Mouse (Mus musculus) neural tube, embryonic 12.5 days (tissue): ENCODE data around the gene Romo1. TPM values are rescaled to one million over a fixed set of nuclear protein-coding genes. Genes with fewer than 3 reads are reported as not detected.
"Not testable (repeated sequence)": the region's sequence is repeated elsewhere in the genome, so short reads cannot be mapped to it uniquely, and the experiment has no call there.

ENCODE experiments used
- ATAC-seq: fragments of 200-750 bp; cut with Nextera tagmentation; 2 replicates; pipeline ENCODE4 v1.8.0; 2017; ENCODE audit warnings: low read depth, mild to moderate bottlenecking, moderate TSS enrichment, moderate library complexity; ENCODE audit not compliant: low FRiP score
- H3K27ac ChIP-seq: fragments of 300-500 bp; sonication (generic); 2 replicates; pipeline ENCODE4 v1.5.1; 2016
- H3K27me3 ChIP-seq: fragments of 300-500 bp; sonication (generic); replicated peaks from 2 replicates; pipeline ENCODE4 v1.6.1; 2016; ENCODE audit warnings: mild to moderate bottlenecking
- H3K36me3 ChIP-seq: fragments of 300-500 bp; sonication (generic); 2 replicates; pipeline ENCODE4 v1.6.1; 2016; ENCODE audit warnings: mild to moderate bottlenecking
- H3K4me1 ChIP-seq: fragments of 300-500 bp; sonication (generic); 2 replicates; pipeline ENCODE4 v1.6.1; 2016
- H3K4me2 ChIP-seq: fragments of 300-500 bp; sonication (generic); replicated peaks from 2 replicates; pipeline ENCODE4 v1.6.1; 2016; ENCODE audit warnings: mild to moderate bottlenecking
- H3K4me3 ChIP-seq: fragments of 300-500 bp; sonication (generic); 2 replicates; pipeline ENCODE4 v1.5.1; 2016
- H3K9ac ChIP-seq: fragments of 300-500 bp; sonication (generic); 2 replicates; pipeline ENCODE4 v1.6.1; 2016; ENCODE audit warnings: mild to moderate bottlenecking
- H3K9me3 ChIP-seq: fragments of 300-500 bp; sonication (generic); 2 replicates; pipeline ENCODE4 v1.6.1; 2016; ENCODE audit warnings: mild to moderate bottlenecking
- WGBS: fragments of 180-500 bp; shearing (Covaris S2); methylation state at CpG from one replicate; pipeline ENCODE4 v1.1.7; 2016; 5-methylcytosine and 5-hydroxymethylcytosine counted together
- polyA plus RNA-seq: library from polyadenylated mRNA; unstranded; fragments of >200 nt; fragmentation: Nextera tagmentation; extraction: Ambion mirVana; gene quantifications from 2 replicates; pipeline ENCODE4 v1.2.1, GENCODE M21; 2016

Romo1 gene
- polyA plus RNA-seq, 1 experiment from 2014 or later, result 445 TPM

DNA sequence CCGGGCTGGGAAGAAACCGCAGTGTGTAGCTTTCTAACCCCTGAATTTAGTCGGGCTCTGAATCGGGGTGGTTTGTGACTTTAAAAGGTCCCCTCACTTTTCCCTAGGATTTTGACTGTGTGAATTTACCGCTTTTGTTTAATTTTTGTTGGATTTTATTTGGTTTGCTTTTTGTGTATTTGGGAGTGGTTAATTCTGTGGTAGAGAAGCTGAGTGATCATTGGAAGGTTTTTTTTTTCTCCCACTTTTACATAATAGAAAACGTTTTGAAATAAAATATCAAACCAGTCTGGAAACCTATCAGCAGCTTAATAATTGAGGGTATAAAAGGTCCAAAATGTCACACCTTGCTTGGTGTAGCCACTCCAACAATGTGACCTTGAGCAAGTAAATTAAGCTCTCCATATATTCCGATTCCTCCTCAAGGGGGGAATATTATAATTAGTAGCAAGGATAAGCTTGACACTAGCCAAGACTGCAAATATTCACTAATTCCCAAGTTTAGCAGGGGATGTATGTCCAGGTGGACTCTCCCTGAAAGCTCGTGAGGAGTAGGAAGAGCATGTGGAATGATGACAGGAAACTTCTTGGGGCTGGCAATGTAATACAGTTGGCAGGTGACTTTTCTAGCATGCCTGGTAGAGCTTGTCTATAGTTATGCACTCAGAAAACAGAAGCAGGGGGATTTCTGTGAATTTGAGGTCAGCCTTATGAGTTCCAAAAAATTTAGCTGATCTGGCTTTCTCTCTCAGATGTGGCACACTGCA is 37.2 kb downstream of the Romo1 start:
- ATAC-seq, result no peak
- 21% methylated on average over 8 of the region's 8 CpGs for WGBS
- Histone ChIP-seq H3K27ac (peak overlapping the region; percentile 94), H3K4me1 (peaks cover 21% of the 10 kb centered on the region), H3K4me3 (peak overlapping the region; percentile 99), H3K9ac (peak overlapping the region; percentile 74), H3K36me3 (peaks cover 17% of the 10 kb centered on the region), H3K27me3 (no peaks in the 10 kb centered on the region), H3K9me3 (no peaks in the 10 kb centered on the region), H3K4me2 (peak overlapping the region; percentile 61)

DNA sequence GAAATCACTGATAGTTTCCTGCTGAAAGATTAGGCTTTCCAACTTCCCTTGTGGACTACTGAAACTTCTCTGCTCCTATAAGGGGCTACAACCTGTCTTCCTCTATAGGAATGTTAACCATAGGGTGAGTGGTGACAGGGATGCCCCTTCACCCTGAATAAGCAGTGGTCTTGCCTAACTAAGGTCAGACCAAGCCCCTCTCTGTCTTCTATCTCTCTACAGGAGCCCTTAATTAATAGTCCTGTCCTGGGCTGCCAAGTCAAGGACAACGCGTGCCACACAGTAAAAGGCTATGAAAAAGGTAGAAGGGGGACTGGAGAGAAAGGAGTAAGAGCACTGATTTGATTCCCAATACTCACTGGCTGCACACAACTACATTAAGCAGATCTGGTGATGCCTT is 37.8 kb downstream of the Romo1 start:
- peaks cover 21% of the 10 kb centered on the region for H3K4me1 ChIP-seq
- no peak overlapping the region for H3K4me3 ChIP-seq
- no peak for ATAC-seq
- WGBS, result 79% methylated on average over 2 of the region's 2 CpGs
- no peak overlapping the region for H3K27ac ChIP-seq
- H3K27me3 ChIP-seq, result no peaks in the 10 kb centered on the region
- H3K9me3 ChIP-seq, result no peaks in the 10 kb centered on the region
- H3K9ac ChIP-seq, result no peak overlapping the region
- peak overlapping the region; percentile 61; the same call in 1 of the 2 replicates for H3K4me2 ChIP-seq
- peaks cover 15% of the 10 kb centered on the region for H3K36me3 ChIP-seq

DNA sequence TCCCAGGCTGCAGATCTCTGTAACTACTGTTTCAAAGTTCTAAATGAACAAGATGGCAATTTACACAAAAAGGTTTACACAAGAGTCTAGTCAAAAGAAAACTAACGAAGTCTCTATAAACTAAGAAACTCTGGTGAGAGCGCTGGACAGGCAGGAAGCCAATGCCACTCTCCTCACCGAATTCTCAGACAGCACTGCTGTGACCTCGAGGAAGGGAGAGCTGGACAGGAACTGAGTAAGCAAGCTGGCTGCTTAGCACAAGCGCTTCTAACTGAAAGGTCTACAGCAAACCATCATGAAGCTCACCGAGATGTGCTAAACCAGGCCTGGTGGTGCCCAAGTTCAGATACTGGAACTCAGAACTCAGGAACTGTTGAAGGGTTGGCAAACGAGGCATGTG is 45.4 kb downstream of the Romo1 start:
- not testable (repeated sequence) for H3K4me2 ChIP-seq, ATAC-seq

DNA sequence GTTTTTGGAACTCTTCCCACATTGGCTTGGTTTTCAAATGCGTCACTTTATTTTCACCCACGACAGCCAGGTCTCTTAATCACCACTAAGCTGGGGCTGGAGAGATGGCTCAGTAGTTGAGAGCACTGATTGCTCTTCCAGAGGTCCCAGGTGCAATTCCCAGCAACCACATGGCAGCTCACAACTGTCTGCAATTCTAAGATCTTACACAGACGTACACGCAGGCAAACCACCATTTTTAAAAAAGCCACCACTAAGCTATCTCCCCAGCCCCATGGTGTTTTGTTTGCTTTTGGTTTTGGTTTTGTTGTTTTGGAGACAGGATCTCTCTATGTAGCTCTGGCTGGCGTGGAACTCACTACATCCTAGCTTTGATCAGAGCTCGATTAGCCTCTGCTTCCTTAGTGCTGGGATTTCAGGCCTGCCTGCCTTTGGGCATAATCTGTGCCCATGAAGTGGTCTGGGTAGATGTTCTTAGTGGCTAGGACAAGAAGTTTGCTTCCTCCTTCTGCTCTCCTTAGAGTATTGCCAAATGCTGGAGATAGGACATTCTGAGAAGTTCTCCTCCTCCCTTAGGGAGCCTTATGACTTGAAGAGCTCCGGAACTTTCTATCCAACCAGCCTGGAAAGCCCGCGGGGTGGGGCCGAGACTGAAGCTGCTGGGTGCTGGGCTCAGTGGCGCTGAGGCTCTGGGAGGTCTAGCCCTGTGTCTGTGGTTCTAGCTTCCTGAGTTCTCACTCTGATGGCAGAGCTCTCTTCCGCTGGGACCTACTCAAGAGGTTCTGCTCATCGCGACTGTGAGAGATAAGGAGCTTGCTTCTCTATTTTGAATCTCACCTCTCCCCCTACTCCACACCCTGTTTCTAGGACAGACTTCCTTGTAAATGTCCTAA is 46.4 kb downstream of the Romo1 start:
- Histone ChIP-seq H3K36me3 (no peaks in the 10 kb centered on the region), H3K27me3 (no peaks in the 10 kb centered on the region), H3K27ac (no peak overlapping the region), H3K4me1 (no peaks in the 10 kb centered on the region), H3K4me2 (no peak overlapping the region), H3K9ac (no peak overlapping the region), H3K9me3 (no peaks in the 10 kb centered on the region), H3K4me3 (no peak overlapping the region)
- WGBS, result 88% methylated on average over 14 of the region's 14 CpGs
- ATAC-seq, result no peak

More for the DNA sequence above, 45.4 kb downstream of the Romo1 start:
- H3K4me1 ChIP-seq, H3K27me3 ChIP-seq, H3K9ac ChIP-seq, H3K4me3 ChIP-seq, H3K36me3 ChIP-seq, H3K9me3 ChIP-seq, H3K27ac ChIP-seq: not testable (repeated sequence)
- 87% methylated on average over 7 of the region's 7 CpGs for WGBS

DNA sequence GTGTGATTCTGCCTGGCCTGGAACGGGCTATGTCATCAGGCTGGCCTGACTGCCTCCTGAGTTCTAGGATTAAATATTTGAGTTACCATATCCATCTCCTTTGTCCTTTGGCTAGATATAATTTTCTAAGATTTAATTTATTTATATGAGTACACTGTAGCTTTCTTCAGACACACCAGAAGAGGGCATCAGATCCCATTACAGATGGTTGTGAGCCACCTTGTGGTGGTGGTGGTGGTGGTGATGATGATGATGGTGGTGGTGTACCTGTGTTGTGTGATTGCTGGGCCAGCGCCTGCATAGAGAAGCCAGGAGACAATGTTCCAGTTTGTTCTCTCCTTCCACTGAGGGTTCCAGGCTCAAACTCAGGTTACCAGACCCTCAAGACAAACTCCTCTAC is 47.7 kb downstream of the Romo1 start:
- H3K4me2 ChIP-seq, result no peak overlapping the region
- no peak for ATAC-seq
- no peak overlapping the region for H3K27ac ChIP-seq
- H3K9ac ChIP-seq, result no peak overlapping the region
- WGBS, result 95% methylated on average over 2 of the region's 2 CpGs
- H3K4me3 ChIP-seq, result no peak overlapping the region
- H3K27me3 ChIP-seq, result no peaks in the 10 kb centered on the region
- no peaks in the 10 kb centered on the region for H3K36me3 ChIP-seq
- no peaks in the 10 kb centered on the region for H3K9me3 ChIP-seq
- H3K4me1 ChIP-seq, result 0 out of 2 replicates have a peak, but pooled peaks cover 5% of the 10 kb centered on the region

DNA sequence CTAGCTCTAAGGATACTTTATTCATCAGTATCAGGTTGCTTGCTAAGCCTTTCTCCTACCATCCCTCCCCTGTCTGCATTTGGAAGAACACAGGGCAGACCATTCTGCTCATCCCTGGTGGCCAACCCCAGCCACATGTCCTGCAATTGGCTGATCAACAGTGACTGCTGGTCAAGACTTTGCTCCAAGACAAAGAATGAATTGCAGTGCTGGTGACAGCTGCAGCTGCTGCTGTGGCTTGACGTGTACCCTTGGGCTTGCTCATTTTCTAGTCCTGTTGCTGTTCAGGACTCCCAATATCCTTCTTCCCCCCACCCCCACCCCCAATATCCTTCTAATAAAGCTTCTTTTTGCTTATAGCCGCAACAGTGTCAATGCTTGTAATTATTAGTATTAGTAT is 48.2 kb downstream of the Romo1 start:
- no peaks in the 10 kb centered on the region for H3K27me3 ChIP-seq
- no peak overlapping the region for H3K27ac ChIP-seq
- H3K4me1 ChIP-seq, result 0 out of 2 replicates have a peak, but pooled peaks cover 5% of the 10 kb centered on the region
- 69% methylated on average over 2 of the region's 2 CpGs for WGBS
- H3K4me2 ChIP-seq, result no peak overlapping the region
- no peak overlapping the region for H3K4me3 ChIP-seq
- H3K36me3 ChIP-seq, result no peaks in the 10 kb centered on the region
- H3K9me3 ChIP-seq, result no peaks in the 10 kb centered on the region
- no peak overlapping the region for H3K9ac ChIP-seq
- ATAC-seq, result no peak

DNA sequence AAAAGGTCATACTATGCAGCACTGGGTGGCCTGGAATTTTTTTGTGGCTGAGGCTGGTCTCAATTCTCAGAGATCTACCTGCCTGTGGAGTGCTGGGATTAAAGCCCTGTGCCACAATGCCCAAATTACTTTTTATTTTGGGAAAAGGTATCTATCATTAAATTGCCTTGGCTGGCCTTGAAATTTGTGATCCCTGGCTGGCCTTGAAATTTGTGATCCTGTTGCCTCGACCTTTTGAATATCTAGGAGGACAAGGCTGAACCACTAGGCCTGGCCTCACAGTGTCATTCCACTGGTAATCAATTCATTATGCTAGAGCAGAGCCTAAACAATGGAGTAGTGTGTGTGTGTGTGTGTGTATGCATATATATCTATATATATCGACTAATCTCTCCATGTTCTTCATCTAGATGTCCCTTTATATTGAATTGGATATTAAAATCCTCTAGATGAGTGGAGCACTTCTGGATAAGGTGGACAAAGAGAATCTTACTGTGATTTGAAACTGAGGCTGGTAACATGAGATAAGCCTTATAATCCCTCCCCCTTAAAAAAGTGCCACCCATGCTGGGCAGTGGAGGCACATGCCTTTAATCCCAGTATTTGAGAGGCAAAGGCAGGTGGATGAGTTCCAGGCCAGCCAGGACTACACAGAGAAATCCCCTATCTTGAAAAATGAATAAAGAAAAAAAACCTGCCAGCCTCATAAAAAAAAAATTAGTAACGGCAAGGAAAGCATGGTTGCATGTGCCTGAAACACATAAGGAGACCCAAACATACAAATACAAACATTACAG is 49.4 kb downstream of the Romo1 start:
- ATAC-seq, result no peak
- H3K36me3 ChIP-seq, result no peaks in the 10 kb centered on the region
- H3K4me2 ChIP-seq, result no peak overlapping the region
- WGBS, result 81% methylated on average over 3 of the region's 3 CpGs
- no peaks in the 10 kb centered on the region for H3K27me3 ChIP-seq
- no peak overlapping the region for H3K4me3 ChIP-seq
- H3K4me1 ChIP-seq, result peaks cover 15% of the 10 kb centered on the region
- H3K27ac ChIP-seq, result no peak overlapping the region
- no peak overlapping the region for H3K9ac ChIP-seq
- no peaks in the 10 kb centered on the region for H3K9me3 ChIP-seq

DNA sequence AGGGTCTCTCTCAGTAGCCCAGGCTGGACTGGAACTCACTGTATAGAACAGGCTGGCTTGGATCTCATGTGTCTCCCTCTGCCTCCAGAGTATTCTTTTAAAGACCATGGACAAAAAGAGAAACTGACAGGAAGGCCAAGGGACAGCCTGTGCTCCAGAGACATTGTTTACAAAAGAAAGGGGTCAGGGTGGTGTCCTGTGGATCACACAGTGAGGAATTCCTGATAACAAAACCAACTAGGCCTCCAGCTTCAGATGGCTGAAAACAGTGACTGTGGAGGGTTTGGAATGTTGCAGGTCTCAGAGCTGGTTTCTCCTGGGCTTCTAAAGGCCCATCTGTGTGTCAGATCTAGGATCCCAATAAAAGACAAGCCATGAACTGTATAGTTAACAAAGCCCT is 50.7 kb downstream of the Romo1 start:
- H3K9ac ChIP-seq, result no peak overlapping the region
- no peak overlapping the region for H3K27ac ChIP-seq
- H3K36me3 ChIP-seq, result no peaks in the 10 kb centered on the region
- H3K4me1 ChIP-seq, result peaks cover 25% of the 10 kb centered on the region
- no peaks in the 10 kb centered on the region for H3K27me3 ChIP-seq
- H3K4me3 ChIP-seq, result no peak overlapping the region
- no peaks in the 10 kb centered on the region for H3K9me3 ChIP-seq
- no peak for ATAC-seq
- no peak overlapping the region for H3K4me2 ChIP-seq

Other genes with a start within 250 kb of the Romo1 start
- gene Uqcc1, start 213.7 kb upstream of the Romo1 start, polyA plus RNA-seq, result 74.5 and 74.6 TPM in 2 replicates
- gene Gm15557, start 203.3 kb upstream of the Romo1 start, polyA plus RNA-seq, result not detected in 2 replicates
- gene Gdf5, start 198.7 kb upstream of the Romo1 start, polyA plus RNA-seq, result 1.2 and 2.0 TPM in 2 replicates
- gene Cep250, start 187.6 kb upstream of the Romo1 start, polyA plus RNA-seq, result 19.3 and 23.0 TPM in 2 replicates
- 1.8 and 2.0 TPM in 2 replicates for gene 6430550D23Rik, start 136.1 kb upstream of the Romo1 start, polyA plus RNA-seq
- 254 and 257 TPM in 2 replicates for gene Ergic3, start 136.0 kb upstream of the Romo1 start, polyA plus RNA-seq
- not detected in 2 replicates for gene Fer1l4, start 91.1 kb upstream of the Romo1 start, polyA plus RNA-seq
- gene Spag4, start 78.9 kb upstream of the Romo1 start, polyA plus RNA-seq, result 6.6 and 7.9 TPM in 2 replicates
- 52.9 and 54.8 TPM in 2 replicates for gene Cpne1, start 32.1 kb upstream of the Romo1 start, polyA plus RNA-seq
- gene Rbm12, start 32.1 kb upstream of the Romo1 start, polyA plus RNA-seq, result 31.8 and 48.5 TPM in 2 replicates
- 27.9 and 30.2 TPM in 2 replicates for gene Gm28036, start 16.9 kb upstream of the Romo1 start, polyA plus RNA-seq
- 34.4 and 34.6 TPM in 2 replicates for gene Nfs1, start 147 bp downstream of the Romo1 start, polyA plus RNA-seq
- 583 and 625 TPM in 2 replicates for gene Rbm39, start 36.2 kb downstream of the Romo1 start, polyA plus RNA-seq
- 91.0 and 91.9 TPM in 2 replicates for gene Phf20, start 52.4 kb downstream of the Romo1 start, polyA plus RNA-seq
- 6.5 and 7.0 TPM in 2 replicates for gene Cnbd2, start 168.3 kb downstream of the Romo1 start, polyA plus RNA-seq
- 117 and 122 TPM in 2 replicates for gene Scand1, start 168.7 kb downstream of the Romo1 start, polyA plus RNA-seq